Mouse (Mus musculus): ENCODE measurements around the gene Spata20.

Gene Spata20

GRCm38 (mm10) chr11:94486001-94486400 lies at the start of gene Spata20:
TSS of gene Spata20 (minus strand) at chr11:94486179.
- DNase-seq (ENCODE audit: low spot score) = peak; percentile 82

GRCm38 (mm10) chr11:94533171-94533570 lies 47.2 kb upstream of the Spata20 start:
- DNase-seq (ENCODE audit: low spot score) = no peak

- no peak for DNase-seq (ENCODE audit: low spot score)
Measured at GRCm38 (mm10) chr11:94528879-94529278, 42.9 kb upstream of the Spata20 start.

GRCm38 (mm10) chr11:94526171-94526879 lies 40.3 kb upstream of the Spata20 start:
- peak; percentile 64 for DNase-seq (ENCODE audit: low spot score)

GRCm38 (mm10) chr11:94521219-94521843 lies 35.4 kb upstream of the Spata20 start, which contains the start of gene Mycbpap:
TSS of gene Mycbpap (minus strand) at chr11:94521742.
- DNase-seq (ENCODE audit: low spot score) = peak; percentile 85

DNA sequence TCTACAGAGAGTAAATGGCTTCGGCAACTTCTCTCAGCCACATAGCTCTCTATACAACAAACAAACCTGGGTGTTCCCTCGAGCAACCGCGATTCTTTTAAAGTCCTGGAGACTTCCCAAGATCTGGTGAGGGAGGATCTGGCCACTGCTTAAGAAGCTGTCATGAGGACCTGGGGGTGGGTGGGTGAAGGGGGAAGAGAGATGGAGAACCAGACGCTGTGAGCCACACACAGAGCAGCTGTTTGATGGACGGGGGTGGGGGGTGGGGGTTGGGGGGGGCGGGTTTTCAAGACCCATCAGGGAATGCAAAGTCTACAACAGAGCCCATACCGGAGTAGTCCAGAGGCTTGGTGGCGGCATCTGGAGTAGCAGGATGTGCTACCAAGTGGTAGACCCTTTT lies 27.5 kb upstream of the Spata20 start:
- DNase-seq (ENCODE audit: low spot score) = no peak

GRCm38 (mm10) chr11:94508976-94509375 lies 23.0 kb upstream of the Spata20 start:
- no peak for DNase-seq (ENCODE audit: low spot score)

DNA sequence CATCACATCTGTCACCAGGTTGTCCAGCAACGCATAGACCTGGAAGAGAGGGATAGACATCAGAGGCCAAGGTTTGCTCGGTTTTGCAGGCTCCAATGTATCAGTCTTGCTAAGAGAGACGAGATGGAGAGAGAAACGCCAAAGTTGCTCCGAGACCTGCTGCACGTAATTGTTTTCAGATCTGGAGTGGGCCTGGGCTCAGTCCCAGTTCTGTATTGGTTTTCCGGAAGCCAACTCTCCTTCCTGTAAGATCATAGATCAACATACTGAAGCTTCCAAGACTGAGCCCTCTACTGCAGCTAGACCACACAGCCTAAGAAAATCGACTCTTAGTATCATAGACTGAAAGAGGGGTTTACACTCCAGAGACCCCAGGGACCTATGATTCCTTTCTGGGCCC lies 15.5 kb upstream of the Spata20 start:
- no peak for DNase-seq (ENCODE audit: low spot score)

DNA sequence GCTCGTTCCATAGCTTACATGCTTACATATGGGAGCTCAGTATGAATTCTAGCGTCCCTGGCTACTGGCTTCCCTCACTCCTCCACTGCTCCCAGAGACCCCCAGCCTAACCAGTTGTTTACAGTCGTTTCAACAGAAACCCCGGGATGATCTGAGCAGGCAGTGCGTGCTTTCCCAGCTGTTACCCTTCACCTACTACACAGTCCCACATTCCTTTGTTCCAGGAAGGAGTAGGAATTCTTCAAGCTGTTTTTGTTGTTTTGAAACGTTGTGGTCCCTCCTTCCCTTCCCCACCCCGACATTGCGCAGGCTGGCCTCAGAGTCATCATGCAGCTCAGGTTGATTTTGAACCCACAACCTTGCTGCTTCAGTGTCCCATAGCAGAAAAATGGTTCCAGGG lies 14.4 kb upstream of the Spata20 start:
- no peak for DNase-seq (ENCODE audit: low spot score)

DNA sequence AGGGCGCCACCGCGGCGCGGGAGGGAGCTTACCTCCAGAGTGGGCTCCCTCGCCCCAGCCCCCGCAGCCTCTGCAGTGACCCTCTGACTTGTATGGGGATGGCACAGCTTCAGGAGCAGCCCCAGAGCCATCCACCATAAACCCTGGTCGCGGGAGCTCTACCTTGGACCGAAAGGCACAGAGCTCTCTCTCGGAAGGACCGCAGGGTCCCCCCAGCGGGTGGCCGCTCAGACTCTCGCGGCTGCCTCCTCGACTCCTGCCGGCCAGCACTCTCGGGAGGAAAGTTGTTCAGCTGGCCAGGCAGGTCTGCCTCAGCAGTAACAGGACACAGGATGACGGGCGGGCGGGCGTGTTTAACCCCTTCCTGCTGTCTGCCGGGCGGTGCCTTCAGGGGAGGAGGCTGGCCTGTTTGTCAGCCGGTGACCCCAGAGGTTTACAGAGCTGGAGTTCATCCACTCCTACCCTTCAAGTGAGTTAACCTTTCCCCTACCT lies 13.7 kb upstream of the Spata20 start, which contains the start of gene Epn3:
Gene Epn3, minus strand, starts transcription at position 314 of the 492 bp plus-strand sequence.
- peak; percentile 83 for DNase-seq (ENCODE audit: low spot score)

DNA sequence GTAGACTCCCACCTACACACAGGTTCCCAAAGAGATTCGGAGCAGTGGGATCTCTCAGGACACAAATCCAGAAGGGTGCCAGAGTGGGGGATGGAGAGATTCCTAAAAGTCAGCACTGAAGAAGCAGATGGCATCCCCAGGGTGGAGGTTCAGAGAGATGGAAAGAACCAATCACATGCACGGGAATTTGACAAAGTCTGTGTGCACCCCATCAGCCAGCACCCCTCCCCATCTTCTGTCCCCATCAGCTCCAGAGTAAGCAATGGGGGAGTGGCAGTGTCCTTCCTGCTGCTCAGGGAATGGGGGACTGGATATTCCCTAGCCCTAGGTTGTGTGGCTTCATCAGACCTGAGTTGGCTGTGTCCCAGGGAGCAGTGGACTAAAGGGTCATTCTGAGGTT lies 13.1 kb upstream of the Spata20 start:
- no peak for DNase-seq (ENCODE audit: low spot score)

DNA sequence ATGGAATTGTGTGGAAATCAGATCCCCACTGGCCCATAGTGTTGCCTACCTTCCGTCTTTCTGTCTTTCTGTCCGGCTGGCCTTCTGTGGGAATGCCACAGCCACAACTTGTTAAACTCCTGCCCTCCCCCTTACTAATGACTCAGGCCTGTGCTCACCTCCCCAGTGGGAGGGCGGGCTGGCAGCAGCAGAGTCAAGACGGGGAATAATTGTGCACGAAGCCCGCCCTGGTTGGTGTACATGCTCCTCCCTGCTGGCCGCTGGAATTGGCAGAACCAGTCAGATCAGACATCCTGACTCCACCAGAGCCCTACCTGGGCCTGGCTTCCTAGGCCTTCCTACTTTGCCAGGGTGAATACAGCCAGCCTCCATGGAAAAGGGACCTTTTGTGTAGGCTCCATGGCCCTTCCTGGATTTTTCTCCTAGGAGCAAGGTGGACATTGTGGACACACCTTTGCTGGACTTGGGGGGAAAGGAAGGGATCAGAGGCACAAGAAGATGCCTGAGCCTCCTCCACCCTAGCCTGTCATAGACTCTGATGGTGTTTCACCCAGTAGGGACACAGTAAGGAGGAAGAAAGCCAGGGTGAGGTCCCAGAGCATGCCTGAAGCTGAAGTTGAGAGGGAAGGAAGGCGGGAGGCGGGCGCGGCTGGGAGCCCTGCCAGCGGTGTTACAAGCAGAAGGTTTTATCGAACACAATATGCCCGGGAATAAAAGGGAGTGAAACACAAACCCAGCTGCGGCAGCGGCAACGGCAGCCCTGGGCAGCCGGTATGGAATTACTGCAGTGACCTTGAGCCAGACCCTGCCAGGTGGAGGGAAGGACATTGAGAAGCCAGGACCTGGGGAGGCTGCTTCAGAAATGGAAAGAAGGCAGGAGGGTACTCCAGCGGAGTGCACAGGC lies 12.4 kb upstream of the Spata20 start:
- DNase-seq (ENCODE audit: low spot score) = peak; percentile 21

DNA sequence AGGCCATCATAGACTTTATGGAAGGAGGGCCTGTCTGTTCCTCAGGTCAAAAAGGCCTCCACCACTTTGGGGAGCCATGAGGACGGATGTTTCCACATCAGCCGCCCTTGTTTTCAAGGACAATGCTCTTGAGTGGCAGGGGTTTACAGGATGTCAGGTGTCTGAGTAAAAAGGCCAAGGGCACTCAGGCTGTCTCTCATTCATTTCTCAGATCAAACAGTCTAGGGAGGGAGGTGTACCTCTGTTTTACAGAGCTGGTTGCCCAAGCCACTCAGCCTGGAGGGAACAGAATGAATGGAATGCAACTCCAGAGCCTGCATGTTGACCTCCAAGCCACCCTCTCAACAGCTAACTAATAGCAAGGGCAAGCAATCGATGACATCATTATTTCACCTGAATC lies 9.4 kb upstream of the Spata20 start:
- peak; percentile 35 for DNase-seq (ENCODE audit: low spot score)

GRCm38 (mm10) chr11:94491749-94492099 lies 5.7 kb upstream of the Spata20 start:
- DNase-seq (ENCODE audit: low spot score) = no peak

DNA sequence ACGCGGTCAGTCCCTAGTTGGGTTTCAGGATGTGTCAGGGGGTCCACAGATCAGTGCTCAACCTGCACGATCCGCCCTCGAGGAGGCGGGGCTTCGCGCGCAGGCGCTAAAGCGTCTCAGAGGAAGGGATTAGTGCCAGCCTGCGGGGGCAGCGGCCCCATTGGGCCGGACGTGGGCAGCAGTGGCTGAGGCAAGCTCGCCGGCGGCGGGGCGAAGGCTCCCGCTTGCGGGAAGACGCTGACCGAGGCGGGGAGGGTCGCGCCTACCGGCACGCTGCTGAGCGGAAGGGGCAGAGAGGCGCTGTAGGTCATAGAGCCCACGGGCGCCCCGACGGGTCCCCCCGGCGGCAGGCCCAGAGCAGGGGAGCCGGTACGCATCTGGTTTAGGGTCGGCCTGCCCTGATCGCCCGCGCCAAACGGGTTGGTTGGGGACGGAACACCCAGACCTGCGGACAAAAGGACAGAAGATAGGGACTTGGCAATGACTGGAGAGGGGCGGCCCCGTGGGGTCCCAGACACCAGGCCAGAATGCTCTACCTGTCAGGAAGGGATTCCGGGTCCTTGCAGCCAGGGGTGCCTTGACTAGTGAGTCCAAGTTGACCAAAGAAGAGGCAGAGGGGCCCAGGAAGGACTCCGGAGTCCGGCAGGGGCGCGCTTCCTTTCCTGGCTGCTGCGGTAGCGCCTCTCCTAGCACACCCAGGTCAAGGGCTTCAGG lies 5.2 kb upstream of the Spata20 start:
- peak; percentile 73 for DNase-seq (ENCODE audit: low spot score)

DNA sequence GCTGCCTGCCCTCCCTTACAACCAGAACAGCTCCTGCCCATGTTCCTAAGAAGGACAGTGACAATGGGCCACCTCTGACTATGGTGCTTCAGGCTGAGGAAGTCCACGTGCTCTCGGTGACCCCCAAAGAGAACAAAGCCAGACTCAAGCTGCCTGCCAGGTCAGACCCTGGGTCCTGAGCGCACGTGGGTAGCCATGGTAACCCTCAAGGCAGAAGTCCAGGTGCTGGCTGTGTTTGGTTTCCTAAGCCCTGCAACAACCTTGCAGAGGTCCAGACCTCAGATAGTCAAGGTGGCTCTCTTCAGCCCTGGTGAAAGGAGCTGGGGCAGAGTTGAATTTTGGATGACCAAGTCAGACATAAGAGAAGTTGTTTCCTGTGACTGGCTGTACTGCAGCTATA lies 3.8 kb upstream of the Spata20 start:
- DNase-seq (ENCODE audit: low spot score) = no peak

DNA sequence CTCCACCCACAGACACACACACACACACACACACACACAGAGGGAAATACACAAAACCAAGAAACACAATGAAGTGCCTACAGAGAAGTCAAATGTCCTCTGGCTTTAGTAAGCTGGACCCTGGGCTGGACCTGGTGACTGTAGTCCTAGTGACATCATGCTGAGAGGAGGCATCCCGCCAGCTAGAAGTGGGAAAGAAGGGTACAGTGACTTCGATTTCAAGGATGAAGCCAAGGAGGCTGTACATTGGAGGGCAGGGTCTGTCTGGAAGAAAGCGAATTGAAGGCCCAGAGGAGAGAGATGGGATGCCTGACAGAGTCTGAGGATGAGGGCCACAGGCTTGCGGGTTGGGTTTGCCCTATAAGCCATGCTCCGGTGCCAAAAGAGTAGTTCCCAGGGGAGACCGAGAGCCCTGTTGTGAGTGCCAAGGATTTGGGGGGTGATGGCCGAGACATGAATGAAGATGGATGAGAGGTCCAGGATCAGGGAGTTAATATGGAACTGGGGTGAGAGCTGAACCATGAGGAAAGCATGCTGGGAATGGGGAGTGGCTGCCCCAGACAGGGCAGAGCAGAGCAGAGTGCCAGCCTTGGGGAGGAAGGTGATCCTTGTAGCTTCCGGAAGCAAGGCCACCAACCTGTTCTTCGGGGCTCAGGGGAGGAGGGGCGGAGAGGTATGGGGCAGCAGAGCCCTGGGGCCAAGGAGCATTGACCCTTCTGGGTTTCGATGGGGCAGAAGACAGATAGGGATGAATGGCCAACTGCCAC lies 3.0 kb upstream of the Spata20 start:
- DNase-seq (ENCODE audit: low spot score) = no peak

- DNase-seq (ENCODE audit: low spot score) = peak; percentile 3
Measured at GRCm38 (mm10) chr11:94485223-94485622, 756 bp downstream of the Spata20 start.

GRCm38 (mm10) chr11:94484636-94485035 lies 1.3 kb downstream of the Spata20 start:
- no peak for DNase-seq (ENCODE audit: low spot score)

DNA sequence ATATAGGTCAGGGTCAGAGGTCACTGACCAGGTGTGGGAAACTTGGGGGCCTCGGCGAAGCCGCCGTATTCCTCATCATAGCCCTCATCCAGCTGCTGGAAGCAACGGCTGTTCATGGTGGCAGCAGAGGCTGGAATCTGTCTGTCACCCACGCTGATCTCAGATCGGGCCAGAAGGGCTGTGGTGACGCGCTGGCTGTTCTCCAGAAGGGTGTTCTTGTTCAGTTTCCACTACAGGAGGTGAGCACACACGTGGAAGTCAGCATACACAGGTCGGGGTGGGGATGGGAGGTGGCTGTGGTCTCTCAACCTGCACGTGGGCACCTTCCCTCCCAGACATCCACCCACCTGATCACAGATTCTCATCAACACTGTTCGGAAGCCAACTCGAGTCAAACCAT lies 2.1 kb downstream of the Spata20 start:
- no peak for DNase-seq (ENCODE audit: low spot score)

- no peak for DNase-seq (ENCODE audit: low spot score)
Measured at GRCm38 (mm10) chr11:94483436-94483835, 2.5 kb downstream of the Spata20 start.
